Comparison of ENCODE assay signal across 8 mouse cellular contexts in genomic region chr11:82914711-82915352, GRCm38 (mm10). TPM values are rescaled to one million over a fixed set of nuclear protein-coding genes. Genes with fewer than 3 reads are reported as not detected.
DNase-seq lines count a peak whose midpoint lies in the region; ATAC-seq lines count a peak whose summit lies in the region.

No protein-coding gene starts in this region.

- H3K4me2 ChIP-seq in embryonic facial prominence, embryonic 14.5 days (ENCODE audit: low read depth, low read length), result peak overlapping the region; percentile 34
- peak overlapping the region; percentile 72 for H3K4me2 ChIP-seq in heart, embryonic 13.5 days
- peak overlapping the region; percentile 36 for H3K4me2 ChIP-seq in kidney, embryonic 16.5 days (replicated peaks; ENCODE audit: low read depth, low read length)
- peak overlapping the region; percentile 43 for H3K4me2 ChIP-seq in liver, embryonic 12.5 days
- H3K4me2 ChIP-seq in stomach, embryonic 16.5 days (ENCODE audit: low read depth, low read length), result peak overlapping the region; percentile 48

- no peak overlapping the region for H3K4me3 ChIP-seq in embryonic facial prominence, embryonic 14.5 days (ENCODE audit: low read depth, low read length)
- peak overlapping the region; percentile 33 for H3K4me3 ChIP-seq in heart, embryonic 13.5 days
- no peak overlapping the region for H3K4me3 ChIP-seq in kidney, embryonic 16.5 days (ENCODE audit: low read length)
- no peak overlapping the region for H3K4me3 ChIP-seq in liver, embryonic 12.5 days
- no peak overlapping the region for H3K4me3 ChIP-seq in stomach, embryonic 16.5 days (replicated peaks; ENCODE audit: low read length)

- DNase-seq in CD4-positive helper T cell, adult 2 months (ENCODE audit: low read depth, low spot score), result peak; percentile 78
- peak; percentile 47 to 53 for DNase-seq in adrenal gland, postnatal 4 days (ENCODE audit: low spot score in 2 of 2)
- peak; percentile 63 for DNase-seq in embryonic facial prominence, embryonic 14.5 days (ENCODE audit: low spot score)
- DNase-seq in natural killer cell, adult 2 months (ENCODE audit: low spot score in 2 of 2), result peak; percentile 37 to 67

- H3K4me1 ChIP-seq in embryonic facial prominence, embryonic 14.5 days (ENCODE audit: control insufficient read depth, insufficient read depth, low read length), result no peaks in the 10 kb centered on the region
- H3K4me1 ChIP-seq in heart, embryonic 13.5 days, result peaks cover 43% of the 10 kb centered on the region
- H3K4me1 ChIP-seq in kidney, embryonic 16.5 days (ENCODE audit: insufficient read depth, low read length), result no peaks in the 10 kb centered on the region
- H3K4me1 ChIP-seq in liver, embryonic 12.5 days, result peaks cover 7% of the 10 kb centered on the region; the same call in 1 of the 2 replicates
- no peaks in the 10 kb centered on the region for H3K4me1 ChIP-seq in stomach, embryonic 16.5 days (ENCODE audit: control insufficient read depth, insufficient read depth, low read length)

- no peaks in the 10 kb centered on the region for H3K9me3 ChIP-seq in embryonic facial prominence, embryonic 14.5 days (ENCODE audit: control insufficient read depth, low read length)
- no peaks in the 10 kb centered on the region for H3K9me3 ChIP-seq in heart, embryonic 13.5 days
- no peaks in the 10 kb centered on the region for H3K9me3 ChIP-seq in kidney, embryonic 16.5 days (ENCODE audit: low read length)
- H3K9me3 ChIP-seq in liver, embryonic 12.5 days (replicated peaks), result no peaks in the 10 kb centered on the region
- no peaks in the 10 kb centered on the region for H3K9me3 ChIP-seq in stomach, embryonic 16.5 days (replicated peaks; ENCODE audit: control insufficient read depth, low read length)

- ATAC-seq in embryonic facial prominence, embryonic 14.5 days (ENCODE audit: low read depth), result peak; percentile 58; the same call in 1 of the 2 replicates
- no peak for ATAC-seq in heart, embryonic 13.5 days (ENCODE audit: extremely low read depth, insufficient number of reproducible peaks, low FRiP score, low TSS enrichment)
- peak; percentile 41; the same call in 1 of the 2 replicates for ATAC-seq in kidney, embryonic 16.5 days (ENCODE audit: low FRiP score, low TSS enrichment)
- no peak for ATAC-seq in liver, embryonic 12.5 days
- no peak for ATAC-seq in stomach, embryonic 16.5 days (ENCODE audit: insufficient read depth, low FRiP score)

- H3K27me3 ChIP-seq in embryonic facial prominence, embryonic 14.5 days (replicated peaks; ENCODE audit: control insufficient read depth, insufficient read depth, low read length), result no peaks in the 10 kb centered on the region
- H3K27me3 ChIP-seq in heart, embryonic 13.5 days (replicated peaks), result no peaks in the 10 kb centered on the region; the same call in 1 of the 2 replicates
- H3K27me3 ChIP-seq in kidney, embryonic 16.5 days (ENCODE audit: insufficient read depth, low read length), result peaks cover 10% of the 10 kb centered on the region
- peaks cover 62% of the 10 kb centered on the region for H3K27me3 ChIP-seq in liver, embryonic 12.5 days (replicated peaks)
- H3K27me3 ChIP-seq in stomach, embryonic 16.5 days (ENCODE audit: control insufficient read depth, insufficient read depth, low read length), result no peaks in the 10 kb centered on the region

- H3K9ac ChIP-seq in embryonic facial prominence, embryonic 14.5 days (ENCODE audit: low read depth, low read length), result no peak overlapping the region
- peak overlapping the region; percentile 52; the same call in 1 of the 2 replicates for H3K9ac ChIP-seq in heart, embryonic 13.5 days
- H3K9ac ChIP-seq in kidney, embryonic 16.5 days (replicated peaks; ENCODE audit: low read length), result no peak overlapping the region
- no peak overlapping the region for H3K9ac ChIP-seq in liver, embryonic 12.5 days
- no peak overlapping the region for H3K9ac ChIP-seq in stomach, embryonic 16.5 days (ENCODE audit: low read length)

- H3K36me3 ChIP-seq in embryonic facial prominence, embryonic 14.5 days (ENCODE audit: control insufficient read depth, insufficient read depth, low read length), result no peaks in the 10 kb centered on the region
- H3K36me3 ChIP-seq in heart, embryonic 13.5 days, result peaks cover 43% of the 10 kb centered on the region
- no peaks in the 10 kb centered on the region for H3K36me3 ChIP-seq in kidney, embryonic 16.5 days (ENCODE audit: insufficient read depth, low read length)
- H3K36me3 ChIP-seq in liver, embryonic 12.5 days, result no peaks in the 10 kb centered on the region
- no peaks in the 10 kb centered on the region for H3K36me3 ChIP-seq in stomach, embryonic 16.5 days (ENCODE audit: control insufficient read depth, insufficient read depth, low read length)

- no peak overlapping the region for H3K27ac ChIP-seq in embryonic facial prominence, embryonic 14.5 days (replicated peaks; ENCODE audit: low read depth, low read length)
- H3K27ac ChIP-seq in heart, embryonic 13.5 days (replicated peaks), result peak overlapping the region; percentile 48; the same call in 1 of the 2 replicates
- no peak overlapping the region for H3K27ac ChIP-seq in kidney, embryonic 16.5 days (ENCODE audit: low read length)
- H3K27ac ChIP-seq in liver, embryonic 12.5 days, result no peak overlapping the region
- H3K27ac ChIP-seq in stomach, embryonic 16.5 days (ENCODE audit: low read length), result no peak overlapping the region

- WGBS in embryonic facial prominence, embryonic 14.5 days, result 8% methylated on average over 16 of the region's 16 CpGs
- 6% methylated on average over 16 of the region's 16 CpGs for WGBS in heart, embryonic 13.5 days
- 11% methylated on average over 16 of the region's 16 CpGs for WGBS in kidney, embryonic 16.5 days
- WGBS in liver, embryonic 12.5 days (ENCODE audit: insufficient replicate concordance), result 8% methylated on average over 16 of the region's 16 CpGs
- WGBS in stomach, embryonic 16.5 days, result 9% methylated on average over 16 of the region's 16 CpGs

RNA-seq across cellular contexts. Expression of gene Unc45b, which starts 4.5 kb away (rescaled TPM):
- total RNA-seq in adrenal gland, postnatal 4 days (2021), result 10 to 100 TPM; 14.9 to 15.5 TPM
- polyA plus RNA-seq in embryonic facial prominence, embryonic 14.5 days (2014; fragmentation: Nextera tagmentation; extraction: Ambion mirVana), result 37.1 and 44.5 TPM in 2 replicates
- 157 and 170 TPM in 2 replicates for polyA plus RNA-seq in heart, embryonic 13.5 days (2015; fragmentation: Nextera tagmentation; extraction: Ambion mirVana)
- polyA plus RNA-seq in kidney, embryonic 16.5 days (2015; fragmentation: Nextera tagmentation; extraction: Ambion mirVana), result 5.1 and 7.3 TPM in 2 replicates
- 1.1 and 1.4 TPM in 2 replicates for polyA plus RNA-seq in liver, embryonic 12.5 days (2016; fragmentation: Nextera tagmentation; extraction: Ambion mirVana)
- polyA plus RNA-seq in stomach, embryonic 16.5 days (2015; fragmentation: Nextera tagmentation; extraction: Ambion mirVana), result 1.3 and 10.6 TPM in 2 replicates

RNA-seq across cellular contexts. Expression of gene Nle1, which starts 6.6 kb away (rescaled TPM):
- 10 to 100 TPM; 30.7 to 33.4 TPM for total RNA-seq in adrenal gland, postnatal 4 days (2021)
- 24.3 and 30.7 TPM in 2 replicates for polyA plus RNA-seq in embryonic facial prominence, embryonic 14.5 days (2014; fragmentation: Nextera tagmentation; extraction: Ambion mirVana)
- 20.9 and 21.2 TPM in 2 replicates for polyA plus RNA-seq in heart, embryonic 13.5 days (2015; fragmentation: Nextera tagmentation; extraction: Ambion mirVana)
- 36.1 and 40.5 TPM in 2 replicates for polyA plus RNA-seq in kidney, embryonic 16.5 days (2015; fragmentation: Nextera tagmentation; extraction: Ambion mirVana)
- 30.6 and 30.7 TPM in 2 replicates for polyA plus RNA-seq in liver, embryonic 12.5 days (2016; fragmentation: Nextera tagmentation; extraction: Ambion mirVana)
- 28.5 and 33.8 TPM in 2 replicates for polyA plus RNA-seq in stomach, embryonic 16.5 days (2015; fragmentation: Nextera tagmentation; extraction: Ambion mirVana)

RNA-seq across cellular contexts. Expression of gene Fndc8, which starts 22.9 kb away (rescaled TPM):
- total RNA-seq in adrenal gland, postnatal 4 days (2021), result under 1 TPM; 0.23 to 0.25 TPM
- 0.30 and 0.47 TPM in 2 replicates for polyA plus RNA-seq in embryonic facial prominence, embryonic 14.5 days (2014; fragmentation: Nextera tagmentation; extraction: Ambion mirVana)
- 0.07 and 0.22 TPM in 2 replicates for polyA plus RNA-seq in heart, embryonic 13.5 days (2015; fragmentation: Nextera tagmentation; extraction: Ambion mirVana)
- polyA plus RNA-seq in kidney, embryonic 16.5 days (2015; fragmentation: Nextera tagmentation; extraction: Ambion mirVana), result 0.26 and 0.51 TPM in 2 replicates
- polyA plus RNA-seq in liver, embryonic 12.5 days (2016; fragmentation: Nextera tagmentation; extraction: Ambion mirVana), result 0.08 and 0.19 TPM in 2 replicates
- polyA plus RNA-seq in stomach, embryonic 16.5 days (2015; fragmentation: Nextera tagmentation; extraction: Ambion mirVana), result 0.22 TPM in 1 of 2 replicates, not detected in the other

RNA-seq across cellular contexts. Expression of gene Rad51d, which starts 24.4 kb away (rescaled TPM):
- 10 to 100 TPM; 16.4 to 16.8 TPM for total RNA-seq in adrenal gland, postnatal 4 days (2021)
- 14.5 and 15.0 TPM in 2 replicates for polyA plus RNA-seq in embryonic facial prominence, embryonic 14.5 days (2014; fragmentation: Nextera tagmentation; extraction: Ambion mirVana)
- 12.2 and 12.4 TPM in 2 replicates for polyA plus RNA-seq in heart, embryonic 13.5 days (2015; fragmentation: Nextera tagmentation; extraction: Ambion mirVana)
- 13.8 and 15.1 TPM in 2 replicates for polyA plus RNA-seq in kidney, embryonic 16.5 days (2015; fragmentation: Nextera tagmentation; extraction: Ambion mirVana)
- 8.6 and 10.0 TPM in 2 replicates for polyA plus RNA-seq in liver, embryonic 12.5 days (2016; fragmentation: Nextera tagmentation; extraction: Ambion mirVana)
- 12.5 and 12.8 TPM in 2 replicates for polyA plus RNA-seq in stomach, embryonic 16.5 days (2015; fragmentation: Nextera tagmentation; extraction: Ambion mirVana)

RNA-seq across cellular contexts. Expression of gene Slfn5, which starts 36.3 kb away (rescaled TPM):
- total RNA-seq in adrenal gland, postnatal 4 days (2021), result 10 to 100 TPM; 25.0 to 25.4 TPM
- 2.4 and 3.9 TPM in 2 replicates for polyA plus RNA-seq in embryonic facial prominence, embryonic 14.5 days (2014; fragmentation: Nextera tagmentation; extraction: Ambion mirVana)
- polyA plus RNA-seq in heart, embryonic 13.5 days (2015; fragmentation: Nextera tagmentation; extraction: Ambion mirVana), result 3.5 and 4.4 TPM in 2 replicates
- polyA plus RNA-seq in kidney, embryonic 16.5 days (2015; fragmentation: Nextera tagmentation; extraction: Ambion mirVana), result 7.8 and 9.6 TPM in 2 replicates
- polyA plus RNA-seq in liver, embryonic 12.5 days (2016; fragmentation: Nextera tagmentation; extraction: Ambion mirVana), result 0.83 and 0.92 TPM in 2 replicates
- polyA plus RNA-seq in stomach, embryonic 16.5 days (2015; fragmentation: Nextera tagmentation; extraction: Ambion mirVana), result 1.9 and 2.3 TPM in 2 replicates

Comparison
In these comparisons a context has a peak if more than half of its experiments do, and no peak if none do; other contexts are left out.
1. ATAC-seq: peak in embryonic facial prominence, embryonic 14.5 days (single experiment) and kidney, embryonic 16.5 days (single experiment); none in heart, embryonic 13.5 days (single experiment), liver, embryonic 12.5 days (single experiment) and stomach, embryonic 16.5 days (single experiment).
2. Peak in every context shown above with its lines, with median percentiles within 50 percentile points of each other: DNase-seq and H3K4me2 ChIP-seq.